ENCODE assay signal across 12 mouse cellular contexts in the genomic region with DNA sequence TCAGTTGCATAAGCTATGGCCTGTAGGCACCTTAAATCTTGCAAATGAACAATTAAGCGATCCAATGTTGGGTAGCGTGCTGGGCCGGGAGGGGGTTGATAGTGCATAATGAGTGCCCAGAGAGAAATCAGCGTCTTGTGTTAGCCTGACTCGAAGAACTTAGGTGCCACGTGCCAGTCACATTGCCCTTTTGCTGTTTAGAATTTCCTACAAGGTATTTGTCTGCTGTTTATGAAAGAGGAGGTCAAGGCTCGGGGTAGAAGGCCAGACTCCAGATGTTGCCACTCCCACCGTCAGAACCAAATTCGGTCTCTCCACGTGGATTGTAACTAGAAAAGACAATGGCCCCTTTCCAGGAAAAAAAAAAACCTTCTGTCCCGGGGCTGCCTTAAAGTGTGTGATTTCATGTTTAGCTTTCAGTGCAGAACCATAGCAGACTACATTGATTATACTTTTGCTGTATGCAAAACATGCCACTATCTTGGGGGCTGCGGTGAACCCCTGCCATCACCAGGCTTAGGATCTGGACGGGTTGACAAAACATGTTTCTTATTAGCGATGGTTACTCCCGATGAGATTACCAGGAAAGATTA. TPM values are rescaled to one million over a fixed set of nuclear protein-coding genes. Genes with fewer than 3 reads are reported as not detected.
"Had no signal": no experiment of that assay in that cellular context is flagged by ENCODE, and none has a peak within 500 bp of the region (broad histone marks: within the 10 kb centered on the region; RNA-seq: fewer than 3 reads in every experiment).

No protein-coding gene starts in this region.

- H3K27ac ChIP-seq: limb, embryonic 13.5 days; liver, embryonic 14.5 days; neural tube, embryonic 12.5 days; stomach, postnatal 0 days had no signal

- H3K4me2 ChIP-seq: limb, embryonic 13.5 days; neural tube, embryonic 12.5 days had no signal

- H3K4me3 ChIP-seq: limb, embryonic 13.5 days; myocyte; neural tube, embryonic 12.5 days had no signal

- H3K4me1 ChIP-seq: neural tube, embryonic 12.5 days had no signal

- H3K27me3 ChIP-seq: neural tube, embryonic 12.5 days had no signal

- H3K9ac ChIP-seq: limb, embryonic 13.5 days; liver, embryonic 14.5 days; neural tube, embryonic 12.5 days had no signal

- H3K36me3 ChIP-seq: limb, embryonic 13.5 days; neural tube, embryonic 12.5 days had no signal

- H3K9me3 ChIP-seq: limb, embryonic 13.5 days; neural tube, embryonic 12.5 days had no signal

- DNase-seq: kidney, postnatal 14 days; lung, adult 2 months; midbrain, embryonic 14.5 days; thymus, postnatal 4 days had no signal

RNA-seq across cellular contexts. Expression of gene Sfrp2, which starts 11.0 kb away (rescaled TPM):
- total RNA-seq: liver, adult 2 months; megakaryocyte progenitor cell, adult 5-6 weeks; neutrophil, adult 5-6 weeks had no signal
